Mouse (Mus musculus) liver, adult 2 months (tissue): ENCODE results near the gene Ap4m1.
A peak's percentile ranks its signal among the peaks of the same experiment; 100 is the strongest.

ENCODE experiments used
- CTCF ChIP-seq: fragments of 200-500 bp; IDR thresholded peaks from 2 replicates; pipeline ENCODE4 v1.5.1; 2011; ENCODE audit warnings: low read depth, low read length, control low read depth
- POLR2A ChIP-seq: fragments of 200-500 bp; IDR thresholded peaks from 2 replicates; pipeline ENCODE4 v1.6.1; 2011; ENCODE audit warnings: low read length, control low read depth; ENCODE audit not compliant: insufficient read depth; ENCODE audit errors: extremely low read depth

DNA sequence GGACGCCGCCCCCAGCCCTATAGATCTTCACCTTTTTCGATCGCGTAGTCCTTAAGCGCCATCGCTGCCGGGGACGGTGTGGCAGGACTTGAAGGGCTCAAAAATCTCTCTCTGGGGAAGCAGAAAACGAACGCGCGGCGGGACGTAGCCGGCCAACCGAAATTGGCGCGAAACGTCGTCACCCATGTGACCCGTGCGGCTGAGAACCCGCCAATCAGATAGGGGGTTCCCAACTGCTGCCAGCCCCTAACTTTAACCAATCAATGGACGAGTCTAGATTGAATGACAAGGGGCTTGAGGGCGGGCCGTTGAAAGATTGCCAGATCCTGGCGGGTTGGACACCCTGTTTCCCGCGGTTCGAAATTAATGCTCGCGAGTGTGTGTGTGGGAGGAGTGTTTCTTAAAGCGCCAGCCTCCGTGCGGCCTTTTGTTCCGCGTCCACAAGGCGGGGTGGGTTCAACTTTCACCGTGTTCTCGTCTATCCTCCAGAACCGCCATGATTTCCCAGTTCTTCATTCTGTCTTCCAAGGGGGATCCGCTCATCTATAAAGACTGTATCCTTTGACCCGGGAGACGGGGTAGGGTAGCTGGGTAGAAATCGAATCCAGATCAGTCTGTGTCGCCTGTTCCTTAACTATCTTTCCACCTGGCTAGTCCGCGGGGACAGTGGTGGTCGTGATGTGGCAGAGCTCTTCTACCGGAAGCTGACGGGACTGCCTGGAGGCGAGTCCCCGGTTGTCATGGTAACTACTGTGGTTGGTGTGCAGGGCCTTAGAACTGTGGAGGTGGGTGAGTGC lies at the start of gene Ap4m1, which contains the start of gene Mcm7:
- TF ChIP-seq POLR2A (0 out of 2 replicates have a peak, but pooled peaks have one; percentile 15), CTCF (0 out of 2 replicates have a peak, but pooled peaks have one; percentile 3)
